Mouse (Mus musculus) lung, adult 2 months (tissue): ENCODE data around the gene Slc26a1. TPM values are rescaled to one million over a fixed set of nuclear protein-coding genes. Genes with fewer than 3 reads are reported as not detected.

Experiments used
- DNase-seq: peaks from one replicate; pipeline ENCODE4 v3.0.0; 2022
- H3K4me1 ChIP-seq: fragments of 200-500 bp; 2 replicates; pipeline ENCODE4 v1.6.1; 2011; ENCODE audit warnings: low read length; ENCODE audit not compliant: control insufficient read depth, insufficient read depth
- H3K4me3 ChIP-seq: fragments of 200-500 bp; replicated peaks from 2 replicates; pipeline ENCODE3; 2011; ENCODE audit warnings: low read depth, mild to moderate bottlenecking, control low read depth, low read length; ENCODE audit errors: extremely low read depth
- CTCF ChIP-seq: fragments of 200-500 bp; IDR thresholded peaks from 2 replicates; pipeline ENCODE4 v1.5.1; 2011; ENCODE audit warnings: mild to moderate bottlenecking, low read length, control low read depth; ENCODE audit not compliant: insufficient read depth
- POLR2A ChIP-seq: fragments of 200-500 bp; IDR thresholded peaks from 2 replicates; pipeline ENCODE4 v1.6.1; 2011; ENCODE audit warnings: low read depth, mild to moderate bottlenecking, control low read depth, low read length, borderline replicate concordance; ENCODE audit errors: extremely low read depth
- WGBS: fragments of 180-500 bp; shearing (Covaris S2); methylation state at CpG from one replicate; pipeline ENCODE4 v1.1.7; 2018; 5-methylcytosine and 5-hydroxymethylcytosine counted together
- polyA plus RNA-seq: library from polyadenylated mRNA; depleted of rRNA; stranded (reverse); fragments of >200 nt; gene quantifications from 2 replicates; pipeline ENCODE4 v1.2.3, GENCODE M21; 2012

Slc26a1 gene
- polyA plus RNA-seq, 1 experiment = 0.11 TPM

- DNase-seq = no peak
- no peak overlapping the region for H3K4me3 ChIP-seq
- TF ChIP-seq POLR2A (no peak), CTCF (no peak)
- no peaks in the 10 kb centered on the region; the same call in 1 of the 2 replicates for H3K4me1 ChIP-seq
- 97% methylated on average over 1 of the region's 1 CpGs for WGBS
These were observed 33.0 kb upstream of the Slc26a1 start for GRCm38 (mm10) chr5:108708419-108708818.

- 77% methylated on average over 2 of the region's 2 CpGs for WGBS
- no peak for DNase-seq
- no peaks in the 10 kb centered on the region for H3K4me1 ChIP-seq
- H3K4me3 ChIP-seq = no peak overlapping the region
- TF ChIP-seq POLR2A (no peak), CTCF (no peak)
These were observed 32.4 kb upstream of the Slc26a1 start for GRCm38 (mm10) chr5:108707758-108708157.

GRCm38 (mm10) chr5:108703754-108704626, 28.6 kb upstream of the Slc26a1 start:
- TF ChIP-seq CTCF (no peak), POLR2A (no peak)
- Histone ChIP-seq H3K4me1 (no peaks in the 10 kb centered on the region), H3K4me3 (no peak overlapping the region)
- no peak for DNase-seq
- 77% methylated on average over 12 of the region's 12 CpGs for WGBS

- TF ChIP-seq CTCF (no peak), POLR2A (no peak)
- 84% methylated on average over 10 of the region's 10 CpGs for WGBS
- Histone ChIP-seq H3K4me1 (no peaks in the 10 kb centered on the region), H3K4me3 (no peak overlapping the region)
- DNase-seq = no peak
These were observed 26.1 kb upstream of the Slc26a1 start for GRCm38 (mm10) chr5:108701341-108702021.

- Histone ChIP-seq H3K4me1 (no peaks in the 10 kb centered on the region), H3K4me3 (no peak overlapping the region)
- TF ChIP-seq CTCF (no peak), POLR2A (no peak)
- DNase-seq = no peak
- 53% methylated on average over 3 of the region's 3 CpGs for WGBS
These were observed 25.0 kb upstream of the Slc26a1 start for GRCm38 (mm10) chr5:108700346-108700745.

GRCm38 (mm10) chr5:108697341-108697753, 22.0 kb upstream of the Slc26a1 start:
- no peak for TF ChIP-seq CTCF
- TF ChIP-seq POLR2A = no peak
- DNase-seq = no peak
- 49% methylated on average over 4 of the region's 4 CpGs for WGBS
- Histone ChIP-seq H3K4me3 (no peak overlapping the region), H3K4me1 (peaks cover 6% of the 10 kb centered on the region; the same call in 1 of the 2 replicates)

GRCm38 (mm10) chr5:108696542-108696941, 21.2 kb upstream of the Slc26a1 start:
- TF ChIP-seq POLR2A (no peak), CTCF (no peak)
- no peak overlapping the region for H3K4me3 ChIP-seq
- WGBS = 75% methylated on average over 3 of the region's 3 CpGs
- peaks cover 6% of the 10 kb centered on the region; the same call in 1 of the 2 replicates for H3K4me1 ChIP-seq
- no peak for DNase-seq

GRCm38 (mm10) chr5:108695861-108696260, 20.5 kb upstream of the Slc26a1 start:
- WGBS = 97% methylated on average over 12 of the region's 12 CpGs
- DNase-seq = no peak
- peaks cover 6% of the 10 kb centered on the region; the same call in 1 of the 2 replicates for H3K4me1 ChIP-seq
- no peak overlapping the region for H3K4me3 ChIP-seq
- TF ChIP-seq CTCF (no peak), POLR2A (no peak)

- DNase-seq = peak; percentile 53
- TF ChIP-seq CTCF = no peak
- no peak for TF ChIP-seq POLR2A
- peak overlapping the region; percentile 80 for H3K4me3 ChIP-seq
- under 1% methylated on average over 93 of the region's 99 CpGs for WGBS
- H3K4me1 ChIP-seq = peaks cover 6% of the 10 kb centered on the region; the same call in 1 of the 2 replicates
These were observed 19.2 kb upstream of the Slc26a1 start for GRCm38 (mm10) chr5:108694352-108695261.
